Mouse (Mus musculus): ENCODE results near the gene Bicra. TPM values are rescaled to one million over a fixed set of nuclear protein-coding genes. Genes with fewer than 3 reads are reported as not detected.

Gene Bicra
- total and polyA plus RNA-seq, 2 experiments from 2014 or later = 2.4 to 7.2 TPM

DNA sequence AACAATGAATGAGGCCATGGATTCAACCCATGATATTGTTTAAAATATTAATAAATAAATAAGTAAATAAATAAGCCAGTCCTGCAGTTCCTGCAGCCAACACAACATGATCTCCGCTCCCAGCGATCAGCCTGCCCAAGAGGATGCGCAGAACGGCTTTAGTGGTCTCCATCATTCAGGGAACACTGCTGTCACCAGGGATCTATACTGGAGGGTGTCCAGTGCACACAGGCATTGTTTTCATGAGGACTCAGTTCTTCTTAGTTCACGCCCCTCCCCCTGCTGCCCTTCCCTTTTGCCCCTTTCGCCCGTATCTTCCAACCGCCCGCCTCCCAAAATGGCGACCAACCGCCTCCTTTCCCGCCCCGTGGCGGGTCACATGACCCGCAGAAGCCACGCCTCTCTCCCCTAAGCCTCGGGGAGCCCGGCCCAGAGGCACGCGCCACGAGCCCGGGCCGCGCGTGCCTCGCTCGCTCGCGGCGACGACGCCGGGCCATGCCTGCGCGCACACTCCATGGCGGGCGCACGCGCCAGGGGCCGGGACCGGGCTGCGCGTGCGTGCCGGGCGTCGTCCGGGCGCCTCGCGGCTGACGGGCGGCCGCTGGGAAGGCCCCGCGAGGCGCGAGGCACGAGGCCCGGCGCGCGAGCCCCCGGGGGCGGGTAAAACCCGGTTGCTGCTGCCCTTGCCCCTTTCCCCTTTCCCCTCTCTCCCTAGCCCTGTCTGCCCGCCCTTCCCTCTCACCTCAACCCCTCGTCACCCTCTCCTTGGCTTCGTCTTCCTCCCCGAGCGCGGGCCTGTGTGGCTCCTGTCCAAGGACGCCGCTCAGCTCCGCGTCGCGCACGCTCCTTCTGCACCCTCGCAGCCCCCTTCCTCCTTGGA, 13.7 kb upstream of the Bicra start, which contains the start of gene Zfp541:
TSS of gene Zfp541 (plus strand) at position 596 of the 880 bp plus-strand sequence.
- peaks cover 11% of the 10 kb centered on the region; the same call in 1 of the 2 replicates for H3K9me3 ChIP-seq (replicated peaks; ENCODE audit: control insufficient read depth, low read length)
- no peak within 1 kb of the TSS; the same call in 1 of the 2 replicates for H3K4me3 ChIP-seq (ENCODE audit: low read depth, low read length)
- DNase-seq (ENCODE audit: low spot score) (no peak), ATAC-seq (ENCODE audit: insufficient read depth, low read depth) (no peak)
- no peak within 1 kb of the TSS for H3K27ac ChIP-seq (ENCODE audit: low read depth)
- H3K36me3 ChIP-seq (replicated peaks; ENCODE audit: control insufficient read depth, insufficient read depth, low read length) = no peaks in the 10 kb centered on the region
- peaks cover 21% of the 10 kb centered on the region for H3K27me3 ChIP-seq (ENCODE audit: control insufficient read depth, insufficient read depth, low read length)
- TF ChIP-seq EP300 (IDR thresholded peaks at IDR 0.05; ENCODE audit: low read depth) (no peak), CTCF (IDR thresholded peaks at IDR 0.05; ENCODE audit: low read depth) (no peak)
- H3K9ac ChIP-seq (replicated peaks; ENCODE audit: low read depth, low read length) = no peak within 1 kb of the TSS
- H3K4me1 ChIP-seq (ENCODE audit: control insufficient read depth, insufficient read depth) = no peaks in the 10 kb centered on the region
- no peak within 1 kb of the TSS for H3K4me2 ChIP-seq (ENCODE audit: low read depth, low read length)
- 37% methylated on average over 60 of the region's 80 CpGs for WGBS

DNA sequence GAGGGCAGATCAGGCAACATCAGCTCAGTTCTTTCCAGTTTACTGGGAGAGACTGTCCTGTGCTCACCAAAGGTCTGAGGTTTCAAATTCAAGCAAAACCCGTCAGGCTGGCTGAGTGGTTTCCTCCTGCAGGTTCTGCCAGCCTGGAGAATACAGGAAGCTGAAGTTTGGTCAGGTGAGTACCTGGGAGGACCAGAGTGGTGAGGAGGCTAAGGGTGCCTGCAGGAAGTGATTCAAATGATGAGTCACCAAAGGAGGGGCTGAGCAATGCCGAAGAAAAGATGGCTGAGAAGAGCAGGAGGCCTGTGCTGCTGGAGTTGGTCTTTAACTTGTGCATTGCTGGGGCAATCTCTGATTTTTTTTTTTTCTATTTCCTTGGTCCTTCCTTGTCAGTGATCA, 9.4 kb upstream of the Bicra start:
- no peak overlapping the region for H3K27ac ChIP-seq (ENCODE audit: low read depth)
- TF ChIP-seq CTCF (IDR thresholded peaks at IDR 0.05; ENCODE audit: low read depth) (no peak), EP300 (IDR thresholded peaks at IDR 0.05; ENCODE audit: low read depth) (no peak)
- no peak overlapping the region for H3K4me3 ChIP-seq (ENCODE audit: low read depth, low read length)
- peaks cover 15% of the 10 kb centered on the region for H3K27me3 ChIP-seq (ENCODE audit: control insufficient read depth, insufficient read depth, low read length)
- ATAC-seq (ENCODE audit: insufficient read depth, low read depth) (no peak), DNase-seq (ENCODE audit: low spot score) (no peak)
- 41% methylated on average over 2 of the region's 2 CpGs for WGBS
- no peaks in the 10 kb centered on the region for H3K4me1 ChIP-seq (ENCODE audit: control insufficient read depth, insufficient read depth)
- H3K36me3 ChIP-seq (replicated peaks; ENCODE audit: control insufficient read depth, insufficient read depth, low read length) = no peaks in the 10 kb centered on the region
- H3K4me2 ChIP-seq (ENCODE audit: low read depth, low read length) = no peak overlapping the region
- H3K9me3 ChIP-seq (replicated peaks; ENCODE audit: control insufficient read depth, low read length) = peaks cover 5% of the 10 kb centered on the region; the same call in 1 of the 2 replicates
- no peak overlapping the region for H3K9ac ChIP-seq (replicated peaks; ENCODE audit: low read depth, low read length)

DNA sequence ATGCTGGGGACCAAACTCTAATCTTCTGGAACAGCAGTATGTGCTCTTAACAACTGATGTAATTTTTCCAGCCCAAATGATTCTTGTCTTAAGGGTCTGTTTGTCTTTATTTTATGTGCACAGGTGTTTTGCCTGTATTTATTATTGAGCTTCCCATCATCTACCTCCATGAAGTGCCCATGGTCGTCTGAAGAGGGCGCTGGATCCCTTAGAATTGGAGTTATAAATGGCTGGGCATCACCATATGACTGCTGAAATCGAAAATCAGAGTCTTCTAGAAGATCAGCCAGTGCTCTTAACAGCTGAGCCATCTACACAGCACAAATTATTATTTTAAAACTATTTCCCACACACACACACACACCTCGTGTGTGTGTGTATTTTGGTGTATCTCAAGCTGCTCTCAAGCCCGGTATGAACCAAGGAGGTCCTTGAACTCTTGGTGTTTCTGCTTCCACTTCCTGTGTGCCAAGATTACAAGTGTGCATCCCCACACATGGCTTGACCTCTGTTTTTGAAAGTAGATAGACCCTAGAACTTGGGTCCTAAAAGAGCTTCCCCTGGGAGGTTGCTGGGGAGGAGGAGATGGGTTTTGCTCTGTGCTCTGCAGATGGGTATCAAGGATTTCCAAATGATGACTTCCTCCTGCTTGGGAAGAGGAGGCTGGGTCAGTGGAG, 8.9 kb upstream of the Bicra start:
- 23% methylated on average over 5 of the region's 5 CpGs for WGBS
- peaks cover 5% of the 10 kb centered on the region; the same call in 1 of the 2 replicates for H3K9me3 ChIP-seq (replicated peaks; ENCODE audit: control insufficient read depth, low read length)
- no peak overlapping the region for H3K4me2 ChIP-seq (ENCODE audit: low read depth, low read length)
- H3K4me1 ChIP-seq (ENCODE audit: control insufficient read depth, insufficient read depth) = no peaks in the 10 kb centered on the region
- TF ChIP-seq CTCF (IDR thresholded peaks at IDR 0.05; ENCODE audit: low read depth) (peak; percentile 43), EP300 (IDR thresholded peaks at IDR 0.05; ENCODE audit: low read depth) (no peak)
- no peaks in the 10 kb centered on the region for H3K36me3 ChIP-seq (replicated peaks; ENCODE audit: control insufficient read depth, insufficient read depth, low read length)
- H3K4me3 ChIP-seq (ENCODE audit: low read depth, low read length) = no peak overlapping the region
- H3K9ac ChIP-seq (replicated peaks; ENCODE audit: low read depth, low read length) = no peak overlapping the region
- H3K27ac ChIP-seq (ENCODE audit: low read depth) = no peak overlapping the region
- ATAC-seq (ENCODE audit: insufficient read depth, low read depth) (no peak), DNase-seq (ENCODE audit: low spot score) (no peak)
- peaks cover 9% of the 10 kb centered on the region for H3K27me3 ChIP-seq (ENCODE audit: control insufficient read depth, insufficient read depth, low read length)

DNA sequence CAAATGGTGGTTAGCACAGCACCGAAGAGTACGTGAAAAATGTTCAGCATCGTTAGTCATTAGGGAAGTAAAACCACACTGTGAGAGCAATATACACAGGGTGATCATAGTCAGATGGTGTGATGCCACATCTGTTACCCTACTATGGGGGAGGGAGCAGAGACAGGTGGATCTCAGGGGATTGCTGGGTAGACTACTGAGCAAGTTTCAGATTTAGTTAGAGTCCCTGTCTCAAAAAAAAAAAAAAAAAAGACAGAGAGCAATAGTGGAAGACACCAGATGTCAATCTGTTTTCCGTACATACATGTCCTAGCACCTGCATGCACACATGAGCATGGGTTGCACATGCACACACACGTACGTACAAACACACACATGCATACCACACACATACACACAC, 7.9 kb upstream of the Bicra start:
- Histone ChIP-seq H3K9ac (replicated peaks; ENCODE audit: low read depth, low read length) (no peak overlapping the region), H3K27ac (ENCODE audit: low read depth) (no peak overlapping the region), H3K4me3 (ENCODE audit: low read depth, low read length) (no peak overlapping the region), H3K36me3 (replicated peaks; ENCODE audit: control insufficient read depth, insufficient read depth, low read length) (no peaks in the 10 kb centered on the region), H3K4me2 (ENCODE audit: low read depth, low read length) (no peak overlapping the region), H3K4me1 (ENCODE audit: control insufficient read depth, insufficient read depth) (no peaks in the 10 kb centered on the region), H3K9me3 (replicated peaks; ENCODE audit: control insufficient read depth, low read length) (no peaks in the 10 kb centered on the region), H3K27me3 (ENCODE audit: control insufficient read depth, insufficient read depth, low read length) (0 out of 2 replicates have a peak, but pooled peaks cover under 1% of the 10 kb centered on the region)
- DNase-seq (ENCODE audit: low spot score) = no peak
- WGBS = 87% methylated on average over 6 of the region's 6 CpGs
- TF ChIP-seq EP300 (IDR thresholded peaks at IDR 0.05; ENCODE audit: low read depth) = no peak
- TF ChIP-seq CTCF (IDR thresholded peaks at IDR 0.05; ENCODE audit: low read depth) = no peak
- ATAC-seq (ENCODE audit: insufficient read depth, low read depth) = no peak

DNA sequence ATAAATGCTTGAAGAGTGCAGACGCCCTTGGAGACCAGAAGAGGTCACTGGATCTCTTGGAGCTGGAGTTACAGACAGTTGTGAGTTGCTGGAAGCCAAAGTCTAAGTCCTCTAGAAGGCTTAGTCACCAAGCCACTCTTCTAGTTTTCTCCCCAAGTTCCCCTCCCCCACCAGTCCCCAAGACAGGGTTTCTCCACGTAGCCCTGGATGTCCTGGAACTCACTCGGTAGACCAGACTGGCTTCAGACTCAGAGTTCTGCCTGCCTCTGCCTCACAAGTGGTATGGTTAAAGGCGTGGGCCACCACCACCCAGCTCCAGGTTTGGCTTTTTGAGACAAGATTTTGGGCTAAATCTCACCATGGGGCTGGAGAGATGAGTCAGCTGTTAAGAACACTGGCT, 7.2 kb upstream of the Bicra start:
- H3K9ac ChIP-seq (replicated peaks; ENCODE audit: low read depth, low read length) = no peak overlapping the region
- H3K9me3 ChIP-seq (replicated peaks; ENCODE audit: control insufficient read depth, low read length) = no peaks in the 10 kb centered on the region
- no peak overlapping the region for H3K27ac ChIP-seq (ENCODE audit: low read depth)
- no peak for TF ChIP-seq EP300 (IDR thresholded peaks at IDR 0.05; ENCODE audit: low read depth)
- no peak for TF ChIP-seq CTCF (IDR thresholded peaks at IDR 0.05; ENCODE audit: low read depth)
- no peaks in the 10 kb centered on the region for H3K27me3 ChIP-seq (ENCODE audit: control insufficient read depth, insufficient read depth, low read length)
- ATAC-seq (ENCODE audit: insufficient read depth, low read depth) (no peak), DNase-seq (ENCODE audit: low spot score) (no peak)
- H3K4me1 ChIP-seq (ENCODE audit: control insufficient read depth, insufficient read depth) = peaks cover 2% of the 10 kb centered on the region; the same call in 1 of the 2 replicates
- no peak overlapping the region for H3K4me3 ChIP-seq (ENCODE audit: low read depth, low read length)
- 59% methylated on average over 4 of the region's 4 CpGs for WGBS
- H3K4me2 ChIP-seq (ENCODE audit: low read depth, low read length) = no peak overlapping the region
- H3K36me3 ChIP-seq (replicated peaks; ENCODE audit: control insufficient read depth, insufficient read depth, low read length) = no peaks in the 10 kb centered on the region

Measured in heart, postnatal 0 days (tissue).